In the genomic region with DNA sequence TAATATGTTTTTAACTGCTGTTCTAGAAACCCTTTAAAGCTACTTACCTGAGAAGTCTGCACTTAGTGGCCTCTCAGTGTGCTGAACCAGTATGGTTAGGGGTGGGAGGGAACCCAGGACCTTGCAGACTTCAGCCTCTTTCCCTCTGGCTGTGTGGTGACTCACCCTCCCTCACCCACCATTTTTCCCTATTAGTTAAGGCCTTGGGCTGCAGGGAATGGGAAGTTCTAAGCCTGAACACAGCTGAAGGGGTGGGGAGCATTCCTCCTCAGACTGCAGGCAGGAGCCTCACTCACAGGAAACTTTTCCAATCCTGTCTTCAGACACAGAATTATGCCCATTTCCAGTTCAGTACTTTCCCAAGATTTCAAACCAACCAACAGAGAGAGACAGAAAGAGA, we compare ENCODE assay signal across 9 mouse cellular contexts. TPM values are rescaled to one million over a fixed set of nuclear protein-coding genes. Genes with fewer than 3 reads are reported as not detected.
DNase-seq lines count a peak whose midpoint lies in the region; ATAC-seq and TF ChIP-seq lines count a peak whose summit lies in the region.
"Had no signal": no experiment of that assay in that cellular context is flagged by ENCODE, and none has a peak within 500 bp of the region (broad histone marks: within the 10 kb centered on the region; RNA-seq: fewer than 3 reads in every experiment).

No protein-coding gene starts in this region.

- H3K4me1 ChIP-seq in heart, embryonic 13.5 days: peaks cover 44% of the 10 kb centered on the region
- H3K4me1 ChIP-seq in bone marrow, adult 2 months (ENCODE audit: control insufficient read depth, insufficient read depth, low read length): peaks cover 7% of the 10 kb centered on the region
- peaks cover 26% of the 10 kb centered on the region for H3K4me1 ChIP-seq in limb, embryonic 12.5 days (replicated peaks)

- no peak for TF ChIP-seq CTCF in bone marrow, adult 2 months (IDR thresholded peaks at IDR 0.05; ENCODE audit: control insufficient read depth, insufficient read depth, low read length)

- peak overlapping the region; percentile 97; the same call in 1 of the 2 replicates for H3K9ac ChIP-seq in heart, embryonic 13.5 days
- no peak overlapping the region for H3K9ac ChIP-seq in limb, embryonic 12.5 days (replicated peaks)
- H3K9ac ChIP-seq: forebrain, embryonic 15.5 days had no signal

- H3K36me3 ChIP-seq in heart, embryonic 13.5 days: peaks cover 10% of the 10 kb centered on the region
- H3K36me3 ChIP-seq in limb, embryonic 12.5 days: peaks cover 4% of the 10 kb centered on the region; the same call in 1 of the 2 replicates

- H3K27me3 ChIP-seq in heart, embryonic 13.5 days (replicated peaks): no peaks in the 10 kb centered on the region
- H3K27me3 ChIP-seq in limb, embryonic 12.5 days: no peaks in the 10 kb centered on the region
- H3K27me3 ChIP-seq: forebrain, embryonic 15.5 days had no signal

- no peak for DNase-seq in heart, adult 9 months (ENCODE audit: low spot score in 2 of 2)
- peak; percentile 81 for DNase-seq in 3T3-L1 (ENCODE audit: low read depth, low spot score)
- no peak for DNase-seq in spleen, postnatal 4 days (ENCODE audit: low spot score in 2 of 2)

- H3K27ac ChIP-seq in heart, embryonic 13.5 days (replicated peaks): peak overlapping the region; percentile 97
- peak overlapping the region; percentile 96 for H3K27ac ChIP-seq in bone marrow, adult 2 months (ENCODE audit: control insufficient read depth, insufficient read depth, low read depth, low read length, poor library complexity)
- 0 out of 2 replicates have a peak overlapping the region, but pooled peaks have one; percentile 29 for H3K27ac ChIP-seq in limb, embryonic 12.5 days
- H3K27ac ChIP-seq: forebrain, embryonic 15.5 days had no signal

- TF ChIP-seq POLR2A in bone marrow, adult 2 months (IDR thresholded peaks at IDR 0.05; ENCODE audit: borderline replicate concordance, control insufficient read depth, low read depth, low read length): no peak

- H3K4me3 ChIP-seq in heart, embryonic 13.5 days: peak overlapping the region; percentile 87
- H3K4me3 ChIP-seq in bone marrow, adult 2 months (replicated peaks; ENCODE audit: control insufficient read depth, low read depth, low read length): peak overlapping the region; percentile 2
- H3K4me3 ChIP-seq in limb, embryonic 12.5 days (replicated peaks): no peak overlapping the region
- H3K4me3 ChIP-seq: forebrain, embryonic 15.5 days had no signal

- no peak for ATAC-seq in heart, embryonic 13.5 days (ENCODE audit: extremely low read depth, insufficient number of reproducible peaks, low FRiP score, low TSS enrichment)
- ATAC-seq in limb, embryonic 12.5 days (ENCODE audit: insufficient number of reproducible peaks, insufficient read depth, low FRiP score, low TSS enrichment, low read depth): no peak
- ATAC-seq in granulocyte monocyte progenitor cell, adult 5-6 weeks (replicated peaks; ENCODE audit: poor library complexity, severe bottlenecking): no peak
- ATAC-seq in CD4-positive, CD25-positive, alpha-beta regulatory T cell, adult 4 months: no peak
- ATAC-seq: forebrain, embryonic 15.5 days had no signal

- no peaks in the 10 kb centered on the region for H3K9me3 ChIP-seq in heart, embryonic 13.5 days
- H3K9me3 ChIP-seq in limb, embryonic 12.5 days: no peaks in the 10 kb centered on the region
- H3K9me3 ChIP-seq: forebrain, embryonic 15.5 days had no signal

- H3K4me2 ChIP-seq in heart, embryonic 13.5 days: peak overlapping the region; percentile 87
- H3K4me2 ChIP-seq in limb, embryonic 12.5 days: no peak overlapping the region
- H3K4me2 ChIP-seq: forebrain, embryonic 15.5 days had no signal

RNA-seq across cellular contexts. Expression of a gene that starts 3.1 kb away (rescaled TPM):
- 825 and 854 TPM in 2 replicates for polyA plus RNA-seq in heart, embryonic 13.5 days (2015; fragmentation: Nextera tagmentation; extraction: Ambion mirVana)
- 1,398 and 2,156 TPM in 2 replicates for polyA plus RNA-seq in bone marrow, adult 2 months (2011; ENCODE audit: insufficient read depth, insufficient read length, low replicate concordance, missing spikeins)
- polyA plus RNA-seq in limb, embryonic 12.5 days (2016; fragmentation: Nextera tagmentation; extraction: Ambion mirVana): 797 and 821 TPM in 2 replicates
- 2,602 and 2,684 TPM in 2 replicates for total RNA-seq in granulocyte monocyte progenitor cell, adult 5-6 weeks (2014; fragmentation: Nextera tagmentation)
- 1,938 and 2,180 TPM in 2 replicates for total RNA-seq in granulocyte monocyte progenitor cell, adult 5-6 weeks (2017)
- 100 to 1,000 TPM; 464 to 565 TPM for polyA plus RNA-seq in CD4-positive, CD25-positive, alpha-beta regulatory T cell, adult 4 months (2017; shearing (Covaris generic))

RNA-seq across cellular contexts. Expression of a gene that starts 5.9 kb away (rescaled TPM):
- 80.6 and 86.7 TPM in 2 replicates for polyA plus RNA-seq in heart, embryonic 13.5 days (2015; fragmentation: Nextera tagmentation; extraction: Ambion mirVana)
- polyA plus RNA-seq in bone marrow, adult 2 months (2011; ENCODE audit: insufficient read depth, insufficient read length, low replicate concordance, missing spikeins): 102 and 256 TPM in 2 replicates
- 117 and 118 TPM in 2 replicates for polyA plus RNA-seq in limb, embryonic 12.5 days (2016; fragmentation: Nextera tagmentation; extraction: Ambion mirVana)
- 78.5 and 89.4 TPM in 2 replicates for total RNA-seq in granulocyte monocyte progenitor cell, adult 5-6 weeks (2014; fragmentation: Nextera tagmentation)
- total RNA-seq in granulocyte monocyte progenitor cell, adult 5-6 weeks (2017): 62.7 and 75.5 TPM in 2 replicates
- 100 to 1,000 TPM; 102 to 155 TPM for polyA plus RNA-seq in CD4-positive, CD25-positive, alpha-beta regulatory T cell, adult 4 months (2017; shearing (Covaris generic))

RNA-seq across cellular contexts. Expression of a gene that starts 35.8 kb away (rescaled TPM):
- 31.2 and 32.6 TPM in 2 replicates for polyA plus RNA-seq in heart, embryonic 13.5 days (2015; fragmentation: Nextera tagmentation; extraction: Ambion mirVana)
- polyA plus RNA-seq in bone marrow, adult 2 months (2011; ENCODE audit: insufficient read depth, insufficient read length, low replicate concordance, missing spikeins): 5.6 and 13.2 TPM in 2 replicates
- polyA plus RNA-seq in limb, embryonic 12.5 days (2016; fragmentation: Nextera tagmentation; extraction: Ambion mirVana): 21.2 and 22.6 TPM in 2 replicates
- 13.7 and 16.6 TPM in 2 replicates for total RNA-seq in granulocyte monocyte progenitor cell, adult 5-6 weeks (2014; fragmentation: Nextera tagmentation)
- total RNA-seq in granulocyte monocyte progenitor cell, adult 5-6 weeks (2017): 4.1 and 6.7 TPM in 2 replicates
- 10 to 100 TPM; 14.8 to 22.7 TPM for polyA plus RNA-seq in CD4-positive, CD25-positive, alpha-beta regulatory T cell, adult 4 months (2017; shearing (Covaris generic))

RNA-seq across cellular contexts. Expression of a gene that starts 35.9 kb away (rescaled TPM):
- polyA plus RNA-seq in heart, embryonic 13.5 days (2015; fragmentation: Nextera tagmentation; extraction: Ambion mirVana): 332 and 341 TPM in 2 replicates
- 138 and 223 TPM in 2 replicates for polyA plus RNA-seq in bone marrow, adult 2 months (2011; ENCODE audit: insufficient read depth, insufficient read length, low replicate concordance, missing spikeins)
- 324 and 387 TPM in 2 replicates for polyA plus RNA-seq in limb, embryonic 12.5 days (2016; fragmentation: Nextera tagmentation; extraction: Ambion mirVana)
- 256 and 296 TPM in 2 replicates for total RNA-seq in granulocyte monocyte progenitor cell, adult 5-6 weeks (2014; fragmentation: Nextera tagmentation)
- 242 and 247 TPM in 2 replicates for total RNA-seq in granulocyte monocyte progenitor cell, adult 5-6 weeks (2017)
- 100 to 1,000 TPM; 319 to 423 TPM for polyA plus RNA-seq in CD4-positive, CD25-positive, alpha-beta regulatory T cell, adult 4 months (2017; shearing (Covaris generic))

RNA-seq across cellular contexts. Expression of a gene that starts 45.1 kb away (rescaled TPM):
- polyA plus RNA-seq in heart, embryonic 13.5 days (2015; fragmentation: Nextera tagmentation; extraction: Ambion mirVana): 10.9 and 12.9 TPM in 2 replicates
- 1.7 and 15.2 TPM in 2 replicates for polyA plus RNA-seq in bone marrow, adult 2 months (2011; ENCODE audit: insufficient read depth, insufficient read length, low replicate concordance, missing spikeins)
- 13.3 and 17.0 TPM in 2 replicates for polyA plus RNA-seq in limb, embryonic 12.5 days (2016; fragmentation: Nextera tagmentation; extraction: Ambion mirVana)
- 0.19 and 0.70 TPM in 2 replicates for total RNA-seq in granulocyte monocyte progenitor cell, adult 5-6 weeks (2014; fragmentation: Nextera tagmentation)
- total RNA-seq in granulocyte monocyte progenitor cell, adult 5-6 weeks (2017): 1.8 TPM in 1 of 2 replicates, not detected in the other
- 1 to 10 TPM; 1.4 to 2.0 TPM for polyA plus RNA-seq in CD4-positive, CD25-positive, alpha-beta regulatory T cell, adult 4 months (2017; shearing (Covaris generic))

Comparison
In these comparisons a context has a peak if more than half of its experiments do, and no peak if none do; other contexts are left out.
1. H3K27ac ChIP-seq: peak in every context shown above with its lines; median percentile 97 in heart, embryonic 13.5 days; 96 in bone marrow, adult 2 months; 29 in limb, embryonic 12.5 days.